Mouse (Mus musculus) lung, adult 2 months (tissue): Measurements from ENCODE around the gene Bet1l. TPM values are rescaled to one million over a fixed set of nuclear protein-coding genes. Genes with fewer than 3 reads are reported as not detected.

ENCODE experiments used
- DNase-seq: peaks from one replicate; pipeline ENCODE4 v3.0.0; 2022
- H3K4me1 ChIP-seq: fragments of 200-500 bp; 2 replicates; pipeline ENCODE4 v1.6.1; 2011; ENCODE audit warnings: low read length; ENCODE audit not compliant: control insufficient read depth, insufficient read depth
- H3K4me3 ChIP-seq: fragments of 200-500 bp; replicated peaks from 2 replicates; pipeline ENCODE3; 2011; ENCODE audit warnings: low read depth, mild to moderate bottlenecking, control low read depth, low read length; ENCODE audit errors: extremely low read depth
- CTCF ChIP-seq: fragments of 200-500 bp; IDR thresholded peaks from 2 replicates; pipeline ENCODE4 v1.5.1; 2011; ENCODE audit warnings: mild to moderate bottlenecking, low read length, control low read depth; ENCODE audit not compliant: insufficient read depth
- POLR2A ChIP-seq: fragments of 200-500 bp; IDR thresholded peaks from 2 replicates; pipeline ENCODE4 v1.6.1; 2011; ENCODE audit warnings: low read depth, mild to moderate bottlenecking, control low read depth, low read length, borderline replicate concordance; ENCODE audit errors: extremely low read depth
- WGBS: fragments of 180-500 bp; shearing (Covaris S2); methylation state at CpG from one replicate; pipeline ENCODE4 v1.1.7; 2018; 5-methylcytosine and 5-hydroxymethylcytosine counted together
- polyA plus RNA-seq: library from polyadenylated mRNA; depleted of rRNA; stranded (reverse); fragments of >200 nt; gene quantifications from 2 replicates; pipeline ENCODE4 v1.2.3, GENCODE M21; 2012

Bet1l gene
- polyA plus RNA-seq, 1 experiment: 30.5 TPM

DNA sequence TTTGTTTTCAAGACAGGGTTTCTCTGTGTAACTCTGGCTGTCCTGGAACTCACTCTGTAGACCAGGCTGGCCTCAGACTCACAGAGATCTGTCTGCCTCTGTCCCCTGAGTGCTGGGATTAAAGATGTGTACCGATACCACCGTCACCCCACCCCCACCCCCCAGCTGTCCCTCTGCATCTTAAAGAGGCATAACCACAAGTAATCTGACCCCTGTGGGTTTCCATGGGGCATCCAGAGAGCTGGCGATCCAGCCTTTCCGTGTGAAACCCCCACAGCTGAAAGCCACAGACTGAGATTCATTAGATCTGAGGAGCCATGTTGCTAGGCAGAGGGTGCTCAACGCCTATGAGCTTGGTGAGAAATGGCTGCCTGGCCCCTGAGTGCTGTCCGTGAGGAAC is 2.6 kb upstream of the Bet1l start:
- WGBS: 77% methylated on average over 6 of the region's 6 CpGs

GRCm38 (mm10) chr7:140858746-140859145 is 1.4 kb upstream of the Bet1l start:
- 95% methylated on average over 8 of the region's 8 CpGs for WGBS
- no peak overlapping the region for H3K4me3 ChIP-seq

More for the DNA sequence above, 2.6 kb upstream of the Bet1l start:
- H3K4me3 ChIP-seq: no peak overlapping the region
- peaks cover 13% of the 10 kb centered on the region for H3K4me1 ChIP-seq
- no peak for DNase-seq
- no peak for TF ChIP-seq CTCF
- no peak for TF ChIP-seq POLR2A

DNA sequence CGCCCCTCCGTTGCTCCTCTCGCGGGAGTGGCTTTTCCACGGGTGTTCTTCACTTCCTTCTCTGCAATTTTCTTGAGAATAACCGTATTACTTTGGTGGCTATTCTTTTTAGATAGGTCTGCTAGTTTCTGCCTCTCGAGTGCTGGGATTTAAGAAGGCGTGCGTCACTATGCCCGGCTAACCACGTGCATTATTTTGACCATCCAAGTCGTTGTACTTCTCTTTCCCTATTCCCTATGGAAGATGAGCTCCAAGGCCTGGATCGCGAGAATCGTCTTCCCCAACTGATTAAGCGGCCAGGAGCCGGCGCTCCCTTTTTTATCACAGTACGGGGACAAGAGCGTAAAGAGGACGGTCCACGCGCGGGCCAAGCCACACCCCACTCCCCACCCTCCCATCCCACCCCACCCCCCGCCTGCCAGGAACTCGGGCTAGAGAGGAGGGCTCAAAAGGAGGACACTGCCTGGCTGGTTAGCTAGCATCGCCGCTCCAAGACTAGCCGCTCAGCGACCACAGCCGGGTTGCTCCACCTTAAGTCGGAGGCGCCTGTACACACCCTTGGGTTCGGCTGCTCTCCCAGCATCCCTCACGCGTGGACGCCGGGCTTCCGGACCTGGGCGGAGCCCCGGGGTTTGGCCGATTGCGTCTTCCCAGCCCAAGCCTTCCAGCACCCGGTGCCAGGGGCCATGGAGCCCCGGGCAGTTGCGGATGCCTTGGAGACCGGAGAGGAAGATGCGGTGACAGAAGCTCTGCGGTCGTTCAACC is 410 bp downstream of the Bet1l start, which contains the start of gene Ric8a:
Ric8a (plus strand) TSS at position 173 of the 765 bp plus-strand sequence.
- DNase-seq: peak; percentile 92
- Histone ChIP-seq H3K4me1 (peaks cover 14% of the 10 kb centered on the region), H3K4me3 (peak within 1 kb of the TSS; percentile 94)
- under 1% methylated on average over 50 of the region's 50 CpGs for WGBS
- TF ChIP-seq CTCF (no peak), POLR2A (peak; percentile 89)

More at GRCm38 (mm10) chr7:140858746-140859145, 1.4 kb upstream of the Bet1l start:
- no peak for TF ChIP-seq CTCF
- no peak for TF ChIP-seq POLR2A
- peaks cover 14% of the 10 kb centered on the region for H3K4me1 ChIP-seq
- DNase-seq: no peak

DNA sequence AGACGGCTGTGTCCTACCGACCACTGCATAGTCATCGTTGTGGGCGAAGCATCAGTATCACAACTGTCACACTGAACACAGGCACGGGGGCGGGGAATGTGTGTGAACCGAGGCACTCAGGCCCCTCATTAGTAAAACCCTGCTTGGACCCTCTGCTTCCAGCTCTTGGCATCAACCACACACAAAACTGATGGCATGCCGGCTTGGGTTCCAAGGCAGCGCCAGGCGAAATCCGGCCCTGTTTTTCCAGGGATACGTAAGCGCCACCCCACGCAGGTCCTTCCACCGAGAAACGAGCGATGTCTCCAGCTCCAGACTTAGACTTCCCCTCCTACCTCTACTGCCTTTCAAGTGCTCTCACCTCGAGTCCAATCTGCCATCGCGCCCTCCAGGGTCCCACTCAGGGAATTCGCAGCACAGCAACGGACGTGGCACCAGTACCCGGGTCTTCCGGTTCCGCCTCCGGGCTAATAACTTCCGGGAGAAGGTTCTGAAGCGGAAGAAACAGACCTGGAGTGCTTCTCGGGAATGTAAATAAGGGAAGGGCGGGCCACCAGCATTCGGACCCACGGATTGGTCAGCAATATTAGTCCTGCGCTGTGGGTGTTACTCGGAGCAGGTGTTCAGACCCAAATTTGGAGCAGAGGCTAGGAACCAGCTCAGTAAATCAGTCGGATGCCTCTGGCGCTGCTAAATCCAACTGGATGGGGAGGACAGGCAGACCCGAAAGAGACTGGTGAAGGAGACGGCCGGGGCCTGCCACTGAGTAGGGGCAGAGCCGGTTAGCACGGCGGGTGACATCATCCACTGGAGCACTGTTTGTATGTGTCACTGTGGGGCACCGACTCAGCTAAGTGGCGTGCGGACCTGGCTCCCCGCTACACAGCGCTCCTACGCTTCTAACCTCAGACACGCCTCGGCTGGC is 1.3 kb downstream of the Bet1l start, which contains the start of gene Gm45785:
Gm45785 (minus strand) TSS at position 472 of the 925 bp plus-strand sequence.
- under 1% methylated on average over 51 of the region's 51 CpGs for WGBS
- Histone ChIP-seq H3K4me1 (peaks cover 14% of the 10 kb centered on the region), H3K4me3 (peak within 1 kb of the TSS; percentile 94)
- TF ChIP-seq CTCF (no peak), POLR2A (peak; percentile 65; the same call in 1 of the 2 replicates)
- peak; percentile 86 for DNase-seq

DNA sequence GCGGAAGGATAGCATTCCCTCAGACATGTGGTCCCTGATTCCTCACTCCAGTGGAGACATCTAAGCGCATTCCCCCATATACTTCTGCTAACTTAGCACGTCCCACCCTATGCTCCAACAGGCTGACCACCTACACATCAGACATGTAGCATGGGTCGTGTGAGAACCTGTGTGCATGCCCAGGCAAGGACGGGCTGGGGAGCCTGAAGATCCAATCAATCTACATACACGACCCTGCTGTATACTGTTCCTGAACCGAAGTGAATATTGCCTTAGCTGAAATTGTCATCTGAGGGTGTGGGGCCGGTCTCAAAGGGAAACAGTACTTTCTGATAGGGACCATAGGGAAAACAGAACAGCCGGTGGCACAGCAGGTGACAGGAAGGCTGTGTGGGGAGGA is 2.2 kb downstream of the Bet1l start:
- TF ChIP-seq POLR2A (no peak), CTCF (no peak)
- peaks cover 14% of the 10 kb centered on the region for H3K4me1 ChIP-seq
- WGBS: 66% methylated on average over 9 of the region's 9 CpGs
- peak overlapping the region; percentile 94 for H3K4me3 ChIP-seq
- DNase-seq: no peak

DNA sequence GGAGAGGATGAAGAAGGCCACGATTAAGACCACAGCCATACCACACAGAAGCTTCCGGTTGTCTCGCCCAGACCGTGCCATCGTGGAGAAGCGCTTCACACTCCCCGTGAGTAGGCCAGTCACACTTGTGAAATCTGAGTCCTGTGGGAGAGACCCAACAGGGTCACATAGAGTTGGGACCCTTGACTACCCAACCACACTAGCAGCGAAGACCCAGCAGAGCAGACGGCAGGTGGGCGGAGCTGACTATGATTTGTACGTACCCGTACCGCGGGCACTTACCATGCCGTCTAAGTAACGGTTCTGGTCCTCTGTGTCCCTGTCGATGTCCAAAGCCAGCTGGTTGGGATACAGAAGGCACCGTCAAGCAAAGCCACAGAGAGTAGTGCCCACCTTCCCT is 2.9 kb downstream of the Bet1l start:
- H3K4me3 ChIP-seq: no peak overlapping the region
- DNase-seq: no peak
- TF ChIP-seq CTCF (no peak), POLR2A (no peak)
- WGBS: 88% methylated on average over 18 of the region's 18 CpGs
- peaks cover 14% of the 10 kb centered on the region for H3K4me1 ChIP-seq

GRCm38 (mm10) chr7:140853386-140853785 is 4.0 kb downstream of the Bet1l start:
- DNase-seq: no peak
- 74% methylated on average over 9 of the region's 9 CpGs for WGBS
- no peak overlapping the region for H3K4me3 ChIP-seq
- no peak for TF ChIP-seq POLR2A
- TF ChIP-seq CTCF: no peak
- peaks cover 9% of the 10 kb centered on the region for H3K4me1 ChIP-seq

GRCm38 (mm10) chr7:140851916-140852315 is 5.5 kb downstream of the Bet1l start:
- DNase-seq: no peak
- Histone ChIP-seq H3K4me3 (no peak overlapping the region), H3K4me1 (peaks cover 5% of the 10 kb centered on the region; the same call in 1 of the 2 replicates)
- 92% methylated on average over 4 of the region's 4 CpGs for WGBS
- no peak for TF ChIP-seq CTCF
- TF ChIP-seq POLR2A: no peak

- 93% methylated on average over 10 of the region's 10 CpGs for WGBS
- no peak for DNase-seq
- no peak for TF ChIP-seq POLR2A
- TF ChIP-seq CTCF: no peak
- Histone ChIP-seq H3K4me1 (no peaks in the 10 kb centered on the region; the same call in 1 of the 2 replicates), H3K4me3 (no peak overlapping the region)
Observed at GRCm38 (mm10) chr7:140848591-140848990, 8.8 kb downstream of the Bet1l start.
